Mouse (Mus musculus) fat pad, adult 2 months (tissue): ENCODE data around the gene Adcy9.

ENCODE experiments used
- DNase-seq: peaks from one replicate; pipeline ENCODE4 v3.0.0-alpha.2; 2011; ENCODE audit warnings: low read depth, low spot score; ENCODE audit errors: extremely low read depth

Adcy9 gene

DNA sequence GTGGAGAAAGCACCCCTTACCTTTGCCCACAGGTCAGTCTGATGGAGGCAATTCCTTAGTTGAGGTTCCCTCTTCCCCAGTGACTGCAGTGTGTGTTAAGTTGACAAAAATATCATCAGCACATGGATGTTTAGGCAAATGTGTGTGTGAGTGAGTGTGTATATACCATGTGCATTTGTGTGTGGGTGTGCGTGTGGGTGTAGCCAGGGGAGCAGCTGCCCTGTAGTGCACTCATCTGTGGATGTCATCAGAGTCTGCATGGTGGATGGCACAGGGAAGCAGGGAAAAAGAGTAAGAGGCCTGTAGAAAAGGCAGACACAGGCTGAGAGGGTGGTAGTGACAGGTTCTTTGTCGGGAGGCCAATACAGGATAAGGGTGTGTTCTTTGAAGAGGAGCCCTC is 94.5 kb downstream of the Adcy9 start:
- no peak for DNase-seq

DNA sequence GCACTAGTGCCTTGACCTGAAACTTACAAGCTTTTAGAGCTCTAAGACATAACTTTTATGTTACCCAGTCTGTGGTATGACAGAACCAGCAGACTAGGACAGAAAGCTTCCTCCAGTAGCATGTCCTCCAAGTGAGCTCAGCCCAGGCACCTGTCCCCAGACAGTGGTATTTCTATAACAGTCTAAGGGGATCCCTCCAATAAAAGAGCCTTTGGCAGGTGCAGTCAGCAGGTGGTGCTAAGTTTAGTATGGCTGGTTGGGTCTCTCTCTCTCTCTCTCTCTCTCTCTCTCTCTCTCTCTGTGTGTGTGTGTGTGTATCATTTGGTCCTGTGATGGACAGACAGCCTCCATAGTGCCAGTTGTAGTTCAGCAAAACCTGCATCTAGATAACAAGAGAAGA is 95.3 kb downstream of the Adcy9 start:
- DNase-seq: no peak

DNA sequence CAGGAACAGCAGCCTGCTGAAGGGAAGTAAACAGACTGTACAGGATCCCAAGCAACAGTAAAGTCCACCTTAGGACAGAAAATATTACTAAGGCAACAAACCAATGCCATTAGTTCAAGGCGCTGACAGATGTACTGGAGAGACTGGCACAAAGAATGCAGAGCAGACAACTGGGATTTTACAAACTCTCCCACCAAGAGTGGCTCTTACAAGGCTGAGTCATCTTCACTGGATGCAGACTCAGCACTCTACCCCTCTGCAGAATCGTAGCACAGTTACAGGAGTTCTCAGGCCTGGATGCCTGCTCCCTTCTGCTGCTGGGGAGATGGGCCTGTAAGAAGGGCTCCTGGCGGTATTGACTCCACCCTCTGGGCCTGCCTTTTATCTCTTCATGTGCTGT is 99.4 kb downstream of the Adcy9 start:
- no peak for DNase-seq

DNA sequence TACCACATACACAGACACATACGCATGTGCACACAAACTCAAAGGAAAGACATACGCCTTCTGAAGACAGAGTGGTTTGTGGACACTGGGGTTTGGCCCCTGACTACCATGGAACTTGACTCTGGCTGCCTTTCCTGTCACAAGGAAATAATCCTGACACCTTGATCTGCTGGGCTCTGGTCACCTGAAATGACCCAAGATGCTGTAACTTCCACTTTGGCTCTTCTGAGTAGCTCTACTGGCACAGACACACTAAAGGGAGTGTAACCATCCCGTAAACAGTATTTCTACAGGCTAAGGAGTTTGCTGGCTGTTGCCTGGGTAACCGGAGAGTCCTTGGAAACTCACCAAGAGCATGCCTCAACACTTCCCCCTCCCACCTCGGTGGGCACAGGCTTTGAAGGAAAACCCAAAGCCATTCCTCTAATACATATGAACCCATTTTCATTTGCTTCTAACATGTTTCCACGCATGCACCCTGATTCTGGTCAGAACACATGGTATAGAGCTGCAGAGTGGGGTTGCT is 102.2 kb downstream of the Adcy9 start:
- no peak for DNase-seq

DNA sequence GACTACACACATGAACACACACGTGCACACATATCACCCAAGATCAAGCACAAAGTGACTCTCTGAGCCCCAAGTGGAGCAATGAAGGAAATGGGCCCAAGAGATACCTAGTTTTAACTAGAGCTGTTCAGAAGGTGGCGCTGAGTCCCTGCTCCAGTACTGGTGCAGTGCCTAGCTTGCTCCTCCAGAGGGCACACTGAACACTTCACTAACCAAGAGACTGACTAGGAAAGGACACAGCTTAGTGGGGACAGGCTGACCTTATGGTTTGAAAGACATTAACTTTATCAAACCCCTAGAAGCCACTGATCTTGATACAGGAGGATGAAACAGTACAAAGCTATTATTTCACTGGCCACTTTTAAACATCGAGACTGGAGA is 104.2 kb downstream of the Adcy9 start:
- peak; percentile 52 for DNase-seq

DNA sequence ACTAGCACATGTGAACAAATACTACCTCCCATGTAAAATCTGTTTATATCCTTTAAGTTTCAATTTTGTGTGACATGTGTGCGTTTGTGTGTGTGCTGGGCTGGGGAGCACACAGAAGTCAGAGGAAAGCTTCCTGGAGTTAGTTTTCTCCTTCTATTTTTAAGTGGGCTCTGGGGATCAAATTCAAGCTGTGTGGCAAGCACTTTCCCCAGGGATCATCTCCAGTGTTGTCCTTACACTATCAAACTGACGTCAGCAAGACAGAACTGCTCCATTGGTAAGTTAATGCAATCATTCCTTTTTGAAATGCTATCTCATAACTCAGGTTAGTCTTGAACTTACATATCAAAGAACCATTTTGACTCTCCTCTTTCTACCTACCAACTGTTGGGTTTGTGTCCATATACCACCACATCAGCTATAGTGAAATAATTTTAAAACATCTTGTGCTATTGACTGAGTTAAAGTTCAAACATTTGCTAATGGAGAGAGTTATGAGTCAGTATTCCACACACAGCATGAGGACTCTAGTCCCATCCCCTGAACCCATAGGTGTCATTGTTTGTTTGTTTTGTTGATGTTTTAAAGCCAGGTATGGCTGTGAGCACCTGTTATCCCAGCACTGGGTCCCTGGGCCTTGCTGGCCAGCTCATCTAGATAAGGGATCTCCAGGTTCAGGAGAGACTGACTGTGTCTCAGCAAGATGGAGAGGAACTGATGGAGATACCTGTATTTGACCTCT is 104.8 kb downstream of the Adcy9 start:
- no peak for DNase-seq

DNA sequence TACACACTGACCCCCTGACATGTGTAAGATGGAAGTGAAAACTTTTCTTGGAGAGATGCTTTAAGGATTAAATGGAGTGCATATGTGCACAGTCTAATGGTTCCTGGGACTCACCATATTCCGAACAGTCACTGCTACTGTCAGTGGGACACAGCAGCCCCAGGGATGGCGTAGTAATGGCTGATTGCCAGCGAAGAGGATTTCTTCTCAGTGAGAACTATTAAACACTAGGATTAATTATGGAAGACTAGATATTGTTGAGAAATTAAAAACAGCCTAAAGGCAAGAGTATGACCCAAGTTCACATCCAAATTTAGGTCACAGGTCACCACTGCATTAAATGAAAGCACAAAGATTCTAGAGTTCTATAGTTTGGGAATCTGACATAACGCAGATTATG is 105.4 kb downstream of the Adcy9 start:
- DNase-seq: peak; percentile 78

DNA sequence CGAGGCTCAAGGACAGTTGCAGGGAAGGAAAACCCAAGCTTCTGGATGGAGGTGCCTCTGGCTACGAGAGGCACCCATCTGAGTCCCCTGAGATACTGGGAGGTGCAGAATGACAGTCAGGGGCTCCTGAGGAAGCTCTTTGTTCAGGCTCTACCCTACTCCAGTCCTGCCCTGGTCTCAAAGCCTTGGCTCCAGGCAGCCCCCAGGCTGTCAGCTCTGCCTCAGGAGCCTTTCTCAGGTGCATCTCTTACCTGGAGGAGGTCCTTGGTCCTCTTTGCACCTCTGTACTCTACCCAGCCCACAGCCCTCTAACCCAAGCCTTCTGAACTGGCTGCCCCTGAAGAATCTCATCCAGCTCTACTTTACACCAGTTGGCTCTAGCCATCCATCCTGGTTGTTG is 108.3 kb downstream of the Adcy9 start:
- no peak for DNase-seq

DNA sequence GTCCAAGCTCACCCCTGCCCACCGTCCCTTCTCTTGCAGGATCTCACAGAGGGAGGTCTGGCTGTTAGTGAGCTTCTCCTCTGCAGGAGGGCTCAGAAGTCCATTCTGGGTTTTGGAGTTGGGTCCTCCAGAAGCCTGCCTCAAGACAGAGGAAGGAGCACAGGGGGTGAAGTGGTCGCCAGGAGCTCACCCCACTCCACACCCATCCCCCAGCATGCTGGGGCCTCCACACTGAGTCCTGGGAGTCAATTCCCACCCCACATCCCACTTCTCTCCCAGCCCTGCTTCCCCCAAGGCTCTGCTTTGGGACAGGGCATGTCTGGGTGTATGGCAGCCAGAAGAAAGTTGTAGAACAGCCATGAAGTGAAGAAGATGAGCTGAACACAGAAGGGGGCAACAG is 108.7 kb downstream of the Adcy9 start:
- DNase-seq: no peak

DNA sequence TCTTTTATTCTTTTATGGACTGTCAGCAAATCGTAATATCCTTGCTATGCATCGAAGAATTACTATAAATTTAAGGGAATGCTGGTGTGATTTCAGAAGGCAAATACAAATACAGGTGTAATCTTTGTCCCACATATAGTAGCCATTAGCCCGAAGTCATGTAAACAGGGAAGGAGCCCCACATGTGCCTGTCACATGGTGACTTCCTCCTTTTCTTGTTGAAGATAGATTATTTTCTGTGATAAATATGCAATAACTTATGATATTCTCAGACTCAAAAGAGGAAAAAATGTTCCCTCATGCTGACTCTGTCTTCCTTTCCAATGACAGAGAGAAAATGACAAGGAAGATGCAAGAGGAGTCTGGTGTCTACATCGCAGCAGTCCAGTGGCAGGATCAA is 112.5 kb downstream of the Adcy9 start:
- no peak for DNase-seq

DNA sequence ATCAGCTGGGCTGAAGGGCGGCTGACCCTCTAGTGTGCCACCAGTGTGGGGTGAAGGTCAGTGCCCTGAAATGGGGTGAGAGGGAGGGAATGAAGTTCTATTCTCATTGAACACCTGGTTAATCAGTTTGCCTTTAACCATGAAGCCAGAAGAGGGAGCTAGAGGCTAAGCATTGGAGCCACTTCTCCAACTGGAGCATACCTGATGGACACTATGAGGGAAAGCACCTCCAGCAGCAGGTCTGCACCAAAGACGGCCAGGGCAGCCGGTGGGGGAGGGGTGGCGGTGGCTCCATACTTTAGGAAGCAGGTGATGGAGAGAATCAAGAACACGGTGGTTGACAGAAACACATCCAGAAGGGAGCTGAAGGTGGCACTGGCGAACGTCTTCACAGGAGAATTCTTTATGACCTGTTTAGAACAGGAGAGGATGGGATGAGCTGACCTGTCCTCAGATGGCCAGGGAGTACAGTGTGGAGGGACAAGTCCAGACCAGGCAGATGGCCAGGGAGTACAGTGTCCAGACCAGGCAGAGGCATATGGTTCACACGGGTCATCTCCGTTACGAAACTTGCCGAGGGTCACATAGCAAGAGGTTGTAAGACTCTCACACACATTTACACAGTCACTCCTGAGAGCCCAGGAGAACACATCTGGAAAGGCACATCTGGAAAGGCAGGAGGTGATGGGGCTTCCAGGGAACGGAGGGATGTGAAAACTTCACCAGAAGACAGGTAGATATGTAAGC is 115.9 kb downstream of the Adcy9 start:
- no peak for DNase-seq

DNA sequence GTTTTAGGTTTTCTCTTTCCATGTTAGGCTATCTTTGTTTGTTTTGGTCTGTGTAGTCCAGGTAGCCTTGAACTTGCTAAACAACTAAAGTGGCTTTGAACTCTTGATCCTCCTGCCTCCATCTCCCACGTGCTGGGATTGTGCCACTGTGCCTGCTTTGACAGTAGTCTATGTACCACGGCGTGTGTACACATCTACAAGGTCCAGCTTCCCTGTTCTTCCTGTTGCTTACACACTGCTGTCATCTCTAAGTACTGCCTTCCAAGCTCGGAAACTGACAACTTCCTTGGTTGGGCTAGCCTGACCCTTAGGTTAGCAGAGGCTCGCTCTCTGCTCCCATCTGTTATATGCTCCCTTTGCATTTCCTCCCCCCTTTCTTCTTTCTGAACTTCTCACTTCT is 116.7 kb downstream of the Adcy9 start:
- DNase-seq: no peak

DNA sequence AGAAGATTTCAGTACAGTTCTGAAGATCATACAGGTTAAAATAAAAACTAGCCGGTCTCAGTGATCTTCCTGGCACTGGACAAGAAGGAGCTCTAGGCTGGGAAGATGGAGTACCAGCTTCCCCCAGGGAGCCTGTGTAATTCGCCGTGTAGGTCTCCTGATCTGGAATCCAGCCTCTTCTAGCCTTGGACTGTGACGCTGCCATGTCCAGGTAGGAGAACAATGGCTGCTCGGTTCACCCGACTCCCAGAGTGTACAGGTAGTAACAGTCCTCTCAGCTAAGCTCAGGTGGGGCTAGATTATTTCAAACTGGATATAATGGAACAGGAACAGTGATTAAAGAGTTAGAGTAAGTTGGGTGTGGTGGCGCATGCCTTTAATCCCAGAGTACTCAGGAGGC is 120.0 kb downstream of the Adcy9 start:
- no peak for DNase-seq

DNA sequence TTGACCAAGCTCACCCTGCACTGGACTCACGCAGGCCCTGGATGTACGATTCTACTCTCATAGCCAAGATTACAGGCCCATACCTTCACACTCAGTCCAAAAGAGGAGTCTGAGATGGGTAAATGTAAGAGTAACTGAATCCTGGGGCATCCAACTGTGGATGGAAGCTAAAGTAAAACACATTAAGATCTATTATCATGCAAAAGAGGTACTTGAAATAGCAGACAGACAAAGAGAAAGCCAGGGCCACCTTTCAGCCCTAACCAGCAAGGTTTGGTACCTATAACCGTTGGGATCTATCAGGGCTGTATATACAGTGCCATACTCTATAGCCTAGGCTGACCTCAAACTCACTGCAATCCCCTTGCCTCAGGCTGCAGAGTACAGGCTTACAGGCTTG is 127.0 kb downstream of the Adcy9 start:
- no peak for DNase-seq

DNA sequence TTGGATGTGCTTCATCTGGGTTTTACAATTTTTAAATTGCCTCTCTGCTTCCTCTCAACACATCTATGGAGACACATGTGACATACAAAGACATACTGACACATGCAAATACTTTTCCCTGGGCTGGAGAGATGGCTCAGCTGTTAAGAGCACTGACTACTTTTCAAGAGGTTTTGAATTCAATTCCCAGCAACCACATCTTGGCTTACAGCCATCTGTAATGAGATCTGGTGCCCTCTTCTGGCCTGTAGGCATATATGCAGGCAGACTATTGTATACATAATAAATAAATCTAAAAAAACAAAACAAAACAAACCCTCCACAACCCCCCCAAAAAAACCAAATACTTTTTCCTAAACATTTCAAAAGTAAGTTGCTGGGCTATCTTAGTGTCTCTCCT is 130.8 kb downstream of the Adcy9 start:
- DNase-seq: no peak

DNA sequence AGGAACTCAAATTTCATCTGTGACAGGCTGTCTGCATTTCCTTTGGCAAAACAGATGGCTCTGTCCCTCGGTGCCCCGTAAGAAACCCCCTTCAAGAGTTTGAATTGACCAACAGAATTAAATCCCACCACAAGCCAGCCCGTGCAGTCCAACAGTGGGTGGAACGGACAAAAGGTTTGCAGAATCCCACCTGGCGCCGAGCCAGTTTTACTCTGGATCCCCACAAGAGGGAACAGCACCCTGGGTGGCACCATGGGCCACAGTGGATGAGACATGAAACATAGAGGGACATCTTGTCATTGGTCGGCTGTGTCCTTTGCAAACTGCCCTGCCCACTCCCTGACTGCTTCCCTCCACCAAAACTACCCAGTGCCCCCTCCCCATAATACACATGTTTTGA is 133.7 kb downstream of the Adcy9 start:
- DNase-seq: no peak

DNA sequence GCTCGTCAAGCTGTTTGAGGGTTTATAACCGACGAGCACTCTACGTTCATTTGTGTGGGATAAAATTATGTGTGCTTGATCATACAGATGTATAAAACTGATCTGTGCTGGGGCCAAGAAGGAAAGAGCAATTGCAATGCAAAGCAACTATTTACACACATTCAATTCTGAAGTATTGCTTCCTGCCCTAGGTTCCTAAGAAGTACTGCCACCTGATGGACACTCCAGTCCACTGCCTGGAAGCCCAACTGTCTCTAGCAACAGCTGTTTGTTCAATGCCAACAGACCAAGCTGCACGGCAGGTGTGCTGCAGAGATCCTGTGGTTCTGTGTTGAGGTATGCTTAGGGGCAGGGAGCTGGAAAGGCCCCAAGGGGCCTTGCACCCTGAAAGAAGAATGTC is 135.0 kb downstream of the Adcy9 start:
- DNase-seq: no peak

DNA sequence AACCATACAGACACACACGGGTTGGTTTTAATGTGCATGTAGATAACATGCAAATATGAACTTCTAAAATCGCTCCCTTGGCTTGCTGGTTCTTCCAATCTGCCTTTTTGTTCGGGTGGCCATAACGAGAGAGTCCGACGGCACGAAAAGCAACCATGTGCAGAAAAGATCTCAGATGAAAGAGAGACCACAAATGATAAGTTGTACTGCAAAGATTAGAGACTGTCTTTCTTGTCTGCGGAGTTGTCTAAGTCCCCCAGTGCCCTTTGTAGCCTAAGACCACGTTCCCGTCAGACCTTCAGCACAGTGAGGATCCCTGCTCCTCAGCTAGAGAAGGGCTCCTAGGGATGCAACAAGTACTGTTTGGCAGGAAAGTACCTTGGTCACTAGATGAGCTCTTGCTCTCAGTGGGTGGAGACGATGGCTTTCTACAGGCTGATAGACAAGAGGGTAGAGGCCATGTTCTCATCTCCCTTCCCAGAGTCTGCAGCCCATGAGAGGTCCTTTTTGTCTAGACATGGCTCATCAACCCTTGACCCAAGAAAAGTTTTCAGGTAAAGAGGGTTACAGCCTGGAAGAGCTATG is 136.9 kb downstream of the Adcy9 start:
- DNase-seq: no peak

DNA sequence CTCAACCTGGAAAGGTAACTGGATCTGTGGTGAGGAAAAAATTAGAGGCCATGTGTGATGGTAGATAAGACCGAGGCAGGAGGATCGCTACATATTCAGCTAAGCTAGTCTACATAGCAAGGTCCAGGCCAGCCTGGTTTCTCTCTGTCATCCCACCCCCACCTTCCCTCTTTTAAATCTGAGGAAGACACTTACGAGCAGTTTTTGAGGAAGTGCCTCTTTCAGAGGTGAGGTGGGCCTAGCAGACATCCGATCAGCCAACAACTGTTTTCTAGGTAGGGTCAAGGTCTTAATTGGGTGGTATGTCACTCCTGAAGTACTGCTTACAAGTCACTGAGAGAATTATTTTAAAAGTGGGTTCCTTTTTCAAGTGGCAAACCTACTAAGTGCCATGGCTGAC is 138.8 kb downstream of the Adcy9 start:
- DNase-seq: no peak

DNA sequence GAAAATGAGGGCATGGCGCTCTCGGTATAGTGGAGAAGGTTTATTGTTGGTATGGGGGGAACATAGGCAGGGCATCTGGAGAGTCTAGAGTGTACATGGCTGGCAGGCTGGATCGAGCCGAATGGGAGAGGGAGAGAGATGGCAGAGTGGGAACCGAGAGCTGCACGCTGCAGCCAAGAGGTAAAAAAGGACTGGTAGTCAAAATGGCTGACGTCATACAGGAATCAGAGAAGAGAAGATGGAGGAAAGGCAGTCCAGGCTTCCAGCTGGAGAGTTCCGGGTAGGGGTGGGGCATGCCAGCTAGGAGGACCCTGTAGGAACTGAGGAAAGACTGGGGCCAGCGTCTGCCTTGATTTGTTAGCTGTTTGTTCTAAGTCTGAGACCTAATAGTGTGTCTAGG is 139.3 kb downstream of the Adcy9 start:
- DNase-seq: no peak

DNA sequence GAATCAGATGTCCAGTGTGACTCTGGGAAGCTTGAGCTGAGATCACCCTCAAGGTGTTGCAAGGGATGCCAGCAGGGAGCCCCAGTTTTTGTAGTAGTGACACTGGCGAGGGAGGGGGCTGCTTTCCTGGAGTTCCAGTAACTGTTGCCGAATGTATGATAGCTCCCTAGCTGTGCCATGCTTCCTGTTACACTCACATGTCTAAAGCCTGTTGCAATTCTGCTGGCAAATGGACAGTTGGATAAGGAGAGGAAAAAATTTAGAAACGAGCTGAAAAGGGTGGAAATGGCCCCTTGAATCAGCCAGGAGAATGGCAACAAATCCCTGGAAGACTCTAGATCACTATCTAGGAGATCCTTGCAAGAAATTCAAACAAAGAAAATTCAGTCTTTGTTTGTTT is 140.7 kb downstream of the Adcy9 start:
- no peak for DNase-seq

DNA sequence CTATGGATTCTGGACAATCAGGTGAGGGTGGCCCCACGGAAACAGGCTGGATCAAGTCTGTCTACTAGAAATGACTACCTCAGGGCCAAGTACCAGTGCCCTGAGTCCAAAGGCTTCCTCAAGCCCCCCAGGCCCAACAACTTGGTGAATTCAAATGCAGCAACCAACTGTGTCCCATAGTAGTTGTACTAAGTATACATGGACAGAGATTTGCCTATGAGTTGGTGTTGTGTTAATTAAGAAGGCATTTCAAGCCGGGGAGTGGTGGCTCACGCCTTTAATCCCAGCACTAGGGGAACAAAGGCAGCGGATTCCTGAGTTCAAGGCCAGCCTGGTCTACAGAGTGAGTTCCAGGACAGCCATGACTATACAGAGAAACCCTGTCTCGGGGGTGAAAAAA is 143.7 kb downstream of the Adcy9 start:
- DNase-seq: no peak
